Mouse (Mus musculus): ENCODE results near the gene Pik3r5. TPM values are rescaled to one million over a fixed set of nuclear protein-coding genes. Genes with fewer than 3 reads are reported as not detected.

The Pik3r5 gene
- polyA plus RNA-seq, 1 experiment from 2014 or later, result 1.2 TPM

- H3K4me1 ChIP-seq (ENCODE audit: control insufficient read depth, insufficient read depth, low read length), result no peaks in the 10 kb centered on the region
- no peak overlapping the region for H3K4me2 ChIP-seq (ENCODE audit: low read depth)
- DNase-seq (ENCODE audit: low spot score) (no peak), ATAC-seq (ENCODE audit: insufficient read depth, low FRiP score, low TSS enrichment) (no peak)
- H3K9ac ChIP-seq (ENCODE audit: low read length), result no peak overlapping the region
- WGBS, result 69% methylated on average over 3 of the region's 3 CpGs
- no peaks in the 10 kb centered on the region for H3K27me3 ChIP-seq (ENCODE audit: control insufficient read depth, insufficient read depth, low read length)
- H3K27ac ChIP-seq (ENCODE audit: low read depth, low read length), result no peak overlapping the region
- H3K9me3 ChIP-seq (ENCODE audit: control insufficient read depth, low read length), result no peaks in the 10 kb centered on the region
- no peak overlapping the region for H3K4me3 ChIP-seq (ENCODE audit: low read depth, low read length)
- H3K36me3 ChIP-seq (ENCODE audit: control insufficient read depth, insufficient read depth, low read length), result no peaks in the 10 kb centered on the region
These were observed 14.9 kb upstream of the Pik3r5 start for GRCm38 (mm10) chr11:68417001-68417400.

DNA sequence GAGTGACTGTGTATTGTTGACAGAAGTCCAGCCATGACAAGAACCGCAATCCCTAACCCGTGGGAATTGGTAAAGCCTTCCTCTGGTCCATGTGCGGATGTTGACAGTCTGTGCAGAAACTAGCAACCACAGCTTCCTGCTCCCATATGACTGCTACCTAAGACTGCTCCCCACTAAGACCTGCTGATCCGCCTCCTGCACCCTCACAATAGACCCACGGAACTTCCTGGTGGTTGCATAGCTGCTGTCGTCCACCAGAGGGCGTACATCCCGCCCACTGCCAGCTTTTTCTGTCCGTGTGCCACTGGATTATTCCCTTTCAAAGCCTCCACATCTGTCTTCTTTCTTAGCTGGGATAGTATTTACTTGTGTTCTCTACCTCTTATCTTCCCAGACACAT is 14.1 kb upstream of the Pik3r5 start:
- H3K9me3 ChIP-seq (ENCODE audit: control insufficient read depth, low read length), result no peaks in the 10 kb centered on the region
- no peak for ATAC-seq (ENCODE audit: insufficient read depth, low FRiP score, low TSS enrichment)
- 49% methylated on average over 9 of the region's 9 CpGs for WGBS
- no peak overlapping the region for H3K27ac ChIP-seq (ENCODE audit: low read depth, low read length)
- peak; percentile 56 for DNase-seq (ENCODE audit: low spot score)
- H3K36me3 ChIP-seq (ENCODE audit: control insufficient read depth, insufficient read depth, low read length), result no peaks in the 10 kb centered on the region
- H3K4me1 ChIP-seq (ENCODE audit: control insufficient read depth, insufficient read depth, low read length), result no peaks in the 10 kb centered on the region
- no peak overlapping the region for H3K9ac ChIP-seq (ENCODE audit: low read length)
- no peak overlapping the region for H3K4me3 ChIP-seq (ENCODE audit: low read depth, low read length)
- H3K4me2 ChIP-seq (ENCODE audit: low read depth), result no peak overlapping the region
- H3K27me3 ChIP-seq (ENCODE audit: control insufficient read depth, insufficient read depth, low read length), result no peaks in the 10 kb centered on the region

DNA sequence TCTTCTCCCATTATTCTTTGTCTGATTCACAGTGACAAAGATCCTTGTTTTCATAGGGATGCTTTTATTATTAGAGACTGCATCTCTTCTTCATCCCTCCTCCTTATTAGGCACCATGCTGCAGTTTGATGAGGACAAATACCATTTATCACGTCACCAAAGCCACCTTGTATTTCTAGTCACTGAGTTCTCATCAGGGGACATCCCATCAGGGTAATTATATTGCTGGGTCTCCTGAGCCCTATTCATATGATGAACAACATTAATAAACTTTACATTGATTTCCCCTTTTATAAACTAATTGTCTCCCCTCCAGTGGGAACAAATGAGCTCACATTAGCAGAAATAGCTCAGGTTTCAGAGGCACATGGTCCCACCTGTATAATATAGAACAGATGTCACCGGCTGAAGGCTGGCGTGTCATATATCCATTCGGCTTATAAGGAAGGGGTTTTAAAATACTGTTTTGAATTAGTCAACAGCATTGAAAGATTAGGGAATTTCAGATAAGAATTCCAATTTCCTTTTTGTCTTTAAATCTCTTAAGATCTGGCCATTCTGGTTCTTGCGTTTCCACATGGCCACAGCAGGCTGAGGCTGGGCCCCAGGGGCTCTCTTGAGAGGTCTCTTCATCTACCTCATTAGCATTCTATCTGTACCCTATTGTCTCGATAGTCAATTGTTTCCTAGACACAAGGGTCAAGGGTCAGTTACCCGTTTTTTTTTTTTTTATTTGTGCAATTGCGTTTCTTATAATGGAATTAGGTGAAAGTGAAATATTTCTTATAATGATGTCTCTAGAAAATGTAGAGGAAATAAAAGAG is 6.2 kb upstream of the Pik3r5 start:
- no peak; the same call in 1 of the 2 replicates for ATAC-seq (ENCODE audit: insufficient read depth, low FRiP score, low TSS enrichment)
- H3K4me1 ChIP-seq (ENCODE audit: control insufficient read depth, insufficient read depth, low read length), result 0 out of 2 replicates have a peak, but pooled peaks cover 5% of the 10 kb centered on the region
- 40% methylated on average over 8 of the region's 8 CpGs for WGBS

DNA sequence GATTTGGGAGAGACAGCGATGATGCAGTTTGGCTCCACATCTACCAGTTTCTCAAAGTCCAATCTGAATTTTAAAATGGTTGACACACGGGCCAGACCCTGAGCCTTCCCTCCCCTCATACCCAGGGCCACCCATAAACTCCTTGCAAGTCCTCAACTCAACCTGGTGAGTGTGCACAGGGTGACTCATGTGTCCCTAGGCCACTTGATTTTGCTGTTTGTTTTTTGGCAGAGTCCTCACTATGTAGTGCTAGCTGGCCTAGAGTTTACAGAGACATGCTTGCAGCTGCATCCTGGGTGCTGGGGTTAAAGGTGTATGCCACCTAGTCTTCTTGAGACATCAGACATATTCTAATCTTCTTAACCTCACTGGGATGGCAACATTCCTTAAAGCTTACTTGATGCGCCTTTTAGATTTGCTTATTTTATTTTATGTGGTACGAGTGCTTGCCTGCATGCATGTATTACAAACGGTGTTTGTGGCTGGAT is 4.8 kb upstream of the Pik3r5 start:
- no peaks in the 10 kb centered on the region for H3K36me3 ChIP-seq (ENCODE audit: control insufficient read depth, insufficient read depth, low read length)
- H3K4me3 ChIP-seq (ENCODE audit: low read depth, low read length), result no peak overlapping the region
- ATAC-seq (ENCODE audit: insufficient read depth, low FRiP score, low TSS enrichment) (no peak), DNase-seq (ENCODE audit: low spot score) (no peak)
- no peak overlapping the region for H3K27ac ChIP-seq (ENCODE audit: low read depth, low read length)
- peaks cover 5% of the 10 kb centered on the region; the same call in 1 of the 2 replicates for H3K4me1 ChIP-seq (ENCODE audit: control insufficient read depth, insufficient read depth, low read length)
- H3K4me2 ChIP-seq (ENCODE audit: low read depth), result no peak overlapping the region
- 81% methylated on average over 5 of the region's 5 CpGs for WGBS
- no peaks in the 10 kb centered on the region for H3K9me3 ChIP-seq (ENCODE audit: control insufficient read depth, low read length)
- H3K9ac ChIP-seq (ENCODE audit: low read length), result no peak overlapping the region
- no peaks in the 10 kb centered on the region for H3K27me3 ChIP-seq (ENCODE audit: control insufficient read depth, insufficient read depth, low read length)

More for the DNA sequence above, 6.2 kb upstream of the Pik3r5 start:
- Histone ChIP-seq H3K36me3 (ENCODE audit: control insufficient read depth, insufficient read depth, low read length) (no peaks in the 10 kb centered on the region), H3K27ac (ENCODE audit: low read depth, low read length) (no peak overlapping the region), H3K9me3 (ENCODE audit: control insufficient read depth, low read length) (no peaks in the 10 kb centered on the region), H3K27me3 (ENCODE audit: control insufficient read depth, insufficient read depth, low read length) (no peaks in the 10 kb centered on the region), H3K4me3 (ENCODE audit: low read depth, low read length) (no peak overlapping the region), H3K9ac (ENCODE audit: low read length) (no peak overlapping the region), H3K4me2 (ENCODE audit: low read depth) (no peak overlapping the region)
- DNase-seq (ENCODE audit: low spot score), result peak; percentile 38

- ATAC-seq (ENCODE audit: insufficient read depth, low FRiP score, low TSS enrichment) (no peak), DNase-seq (ENCODE audit: low spot score) (no peak)
- no peaks in the 10 kb centered on the region for H3K36me3 ChIP-seq (ENCODE audit: control insufficient read depth, insufficient read depth, low read length)
- 61% methylated on average over 5 of the region's 5 CpGs for WGBS
- peaks cover 10% of the 10 kb centered on the region; the same call in 1 of the 2 replicates for H3K4me1 ChIP-seq (ENCODE audit: control insufficient read depth, insufficient read depth, low read length)
- H3K27ac ChIP-seq (ENCODE audit: low read depth, low read length), result no peak overlapping the region
- H3K9ac ChIP-seq (ENCODE audit: low read length), result no peak overlapping the region
- H3K27me3 ChIP-seq (ENCODE audit: control insufficient read depth, insufficient read depth, low read length), result 0 out of 2 replicates have a peak, but pooled peaks cover 4% of the 10 kb centered on the region
- H3K4me2 ChIP-seq (ENCODE audit: low read depth), result no peak overlapping the region
- H3K4me3 ChIP-seq (ENCODE audit: low read depth, low read length), result no peak overlapping the region
- H3K9me3 ChIP-seq (ENCODE audit: control insufficient read depth, low read length), result no peaks in the 10 kb centered on the region
These were observed 1.3 kb upstream of the Pik3r5 start for GRCm38 (mm10) chr11:68430662-68431061.

DNA sequence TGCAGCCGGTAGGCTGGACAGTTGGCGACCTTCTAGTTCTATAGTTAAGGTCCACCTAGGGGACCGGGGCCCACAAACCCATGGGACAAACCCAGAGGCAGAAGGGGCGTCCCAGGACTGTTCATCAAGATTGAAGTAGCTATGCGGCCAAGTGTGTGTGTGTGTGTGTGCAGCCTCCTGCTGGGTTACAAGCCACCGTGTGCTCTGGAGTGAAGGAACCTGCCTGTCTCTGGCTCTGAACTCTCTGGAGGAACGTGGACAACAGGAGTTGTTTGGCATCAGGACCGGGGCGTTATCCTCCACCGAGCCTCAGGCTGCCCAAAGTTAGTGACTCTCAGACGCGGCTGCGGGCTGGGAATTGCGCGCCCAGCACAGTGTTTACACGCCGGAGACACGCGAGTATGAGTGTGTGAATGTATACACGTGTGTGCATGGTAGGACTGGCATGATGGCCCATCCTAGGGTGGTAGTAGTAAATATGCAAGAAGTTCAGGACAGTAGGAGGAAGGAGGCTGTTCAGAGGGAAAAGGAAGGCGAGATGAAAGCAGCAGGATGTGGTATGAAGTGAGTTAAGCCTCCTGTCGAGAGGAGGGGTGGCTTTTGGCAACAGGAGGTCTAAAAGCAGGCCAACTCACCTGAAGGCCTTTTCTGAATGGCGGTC is 570 bp downstream of the Pik3r5 start:
- H3K36me3 ChIP-seq (ENCODE audit: control insufficient read depth, insufficient read depth, low read length), result no peaks in the 10 kb centered on the region
- H3K4me2 ChIP-seq (ENCODE audit: low read depth), result peak overlapping the region; percentile 54
- H3K27ac ChIP-seq (ENCODE audit: low read depth, low read length), result no peak overlapping the region
- no peak for DNase-seq (ENCODE audit: low spot score)
- H3K9ac ChIP-seq (ENCODE audit: low read length), result peak overlapping the region; percentile 30; the same call in 1 of the 2 replicates
- H3K27me3 ChIP-seq (ENCODE audit: control insufficient read depth, insufficient read depth, low read length), result 0 out of 2 replicates have a peak, but pooled peaks cover 4% of the 10 kb centered on the region
- H3K4me3 ChIP-seq (ENCODE audit: low read depth, low read length), result peak overlapping the region; percentile 32
- no peak; the same call in 1 of the 2 replicates for ATAC-seq (ENCODE audit: insufficient read depth, low FRiP score, low TSS enrichment)
- WGBS, result 32% methylated on average over 23 of the region's 23 CpGs
- peaks cover 5% of the 10 kb centered on the region; the same call in 1 of the 2 replicates for H3K4me1 ChIP-seq (ENCODE audit: control insufficient read depth, insufficient read depth, low read length)
- H3K9me3 ChIP-seq (ENCODE audit: control insufficient read depth, low read length), result no peaks in the 10 kb centered on the region

DNA sequence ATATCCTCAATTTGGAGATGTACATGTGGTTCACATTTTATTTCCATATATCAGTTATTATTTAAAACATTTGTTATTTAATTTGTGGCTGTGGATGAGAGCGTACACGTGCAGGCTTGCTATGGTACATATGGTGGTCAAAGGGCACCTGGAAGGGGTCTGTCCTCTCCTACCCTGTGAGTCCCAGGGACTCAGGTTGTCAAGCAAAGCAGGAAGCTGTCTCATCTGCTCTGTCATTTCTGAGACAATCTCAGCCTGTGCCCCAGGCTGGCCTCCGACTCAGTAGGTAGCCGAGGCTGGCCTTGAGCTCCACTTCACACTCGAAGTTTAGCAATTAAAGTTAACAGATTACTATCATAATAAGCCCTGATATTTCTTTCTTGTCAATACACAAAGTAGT is 1.6 kb downstream of the Pik3r5 start:
- Histone ChIP-seq H3K9ac (ENCODE audit: low read length) (no peak overlapping the region), H3K4me2 (ENCODE audit: low read depth) (no peak overlapping the region), H3K9me3 (ENCODE audit: control insufficient read depth, low read length) (no peaks in the 10 kb centered on the region), H3K4me3 (ENCODE audit: low read depth, low read length) (no peak overlapping the region), H3K36me3 (ENCODE audit: control insufficient read depth, insufficient read depth, low read length) (no peaks in the 10 kb centered on the region), H3K27me3 (ENCODE audit: control insufficient read depth, insufficient read depth, low read length) (0 out of 2 replicates have a peak, but pooled peaks cover 4% of the 10 kb centered on the region), H3K4me1 (ENCODE audit: control insufficient read depth, insufficient read depth, low read length) (peaks cover 5% of the 10 kb centered on the region; the same call in 1 of the 2 replicates), H3K27ac (ENCODE audit: low read depth, low read length) (no peak overlapping the region)
- DNase-seq (ENCODE audit: low spot score) (no peak), ATAC-seq (ENCODE audit: insufficient read depth, low FRiP score, low TSS enrichment) (no peak)
- 90% methylated on average over 5 of the region's 5 CpGs for WGBS

GRCm38 (mm10) chr11:68434697-68435096 is 2.8 kb downstream of the Pik3r5 start:
- H3K27ac ChIP-seq (ENCODE audit: low read depth, low read length), result no peak overlapping the region
- 84% methylated on average over 2 of the region's 2 CpGs for WGBS
- ATAC-seq (ENCODE audit: insufficient read depth, low FRiP score, low TSS enrichment), result no peak

More at GRCm38 (mm10) chr11:68434697-68435096, 2.8 kb downstream of the Pik3r5 start:
- H3K9me3 ChIP-seq (ENCODE audit: control insufficient read depth, low read length), result no peaks in the 10 kb centered on the region
- DNase-seq (ENCODE audit: low spot score), result no peak
- peaks cover 5% of the 10 kb centered on the region; the same call in 1 of the 2 replicates for H3K4me1 ChIP-seq (ENCODE audit: control insufficient read depth, insufficient read depth, low read length)
- H3K4me2 ChIP-seq (ENCODE audit: low read depth), result no peak overlapping the region
- no peaks in the 10 kb centered on the region for H3K36me3 ChIP-seq (ENCODE audit: control insufficient read depth, insufficient read depth, low read length)
- 0 out of 2 replicates have a peak, but pooled peaks cover 4% of the 10 kb centered on the region for H3K27me3 ChIP-seq (ENCODE audit: control insufficient read depth, insufficient read depth, low read length)
- no peak overlapping the region for H3K9ac ChIP-seq (ENCODE audit: low read length)
- no peak overlapping the region for H3K4me3 ChIP-seq (ENCODE audit: low read depth, low read length)
